Mouse (Mus musculus) liver, embryonic 15.5 days (tissue): ENCODE results near the gene Pfdn2. TPM values are rescaled to one million over a fixed set of nuclear protein-coding genes. Genes with fewer than 3 reads are reported as not detected.

Source experiments
- polyA plus RNA-seq: library from polyadenylated mRNA; unstranded; fragments of >200 nt; fragmentation: Nextera tagmentation; extraction: Ambion mirVana; gene quantifications from 2 replicates; pipeline ENCODE4 v1.2.1, GENCODE M21; 2015

Pfdn2 gene
- polyA plus RNA-seq, 1 experiment from 2014 or later: 37.5 TPM

Other genes with a start within 250 kb of the Pfdn2 start
- gene Cfap126, start 231.8 kb upstream of the Pfdn2 start, polyA plus RNA-seq: 1.7 and 2.6 TPM in 2 replicates
- 149 and 158 TPM in 2 replicates for gene Sdhc, start 195.1 kb upstream of the Pfdn2 start, polyA plus RNA-seq
- gene Mpz, start 195.0 kb upstream of the Pfdn2 start, polyA plus RNA-seq: not detected in 2 replicates
- gene Pcp4l1, start 149.4 kb upstream of the Pfdn2 start, polyA plus RNA-seq: 1.7 and 2.1 TPM in 2 replicates
- gene Nr1i3, start 131.7 kb upstream of the Pfdn2 start, polyA plus RNA-seq: 1.1 and 1.5 TPM in 2 replicates
- 15.8 and 16.2 TPM in 2 replicates for gene Tomm40l, start 123.2 kb upstream of the Pfdn2 start, polyA plus RNA-seq
- gene Apoa2, start 120.6 kb upstream of the Pfdn2 start, polyA plus RNA-seq: 6,467 and 6,641 TPM in 2 replicates
- gene Fcer1g, start 111.3 kb upstream of the Pfdn2 start, polyA plus RNA-seq: 115 and 118 TPM in 2 replicates
- gene Adamts4, start 95.2 kb upstream of the Pfdn2 start, polyA plus RNA-seq: 0.58 and 0.60 TPM in 2 replicates
- 137 and 144 TPM in 2 replicates for gene Ndufs2, start 94.3 kb upstream of the Pfdn2 start, polyA plus RNA-seq
- gene B4galt3, start 75.3 kb upstream of the Pfdn2 start, polyA plus RNA-seq: 21.9 and 23.5 TPM in 2 replicates
- 214 and 226 TPM in 2 replicates for gene Ppox, start 64.5 kb upstream of the Pfdn2 start, polyA plus RNA-seq
- gene Usp21, start 57.7 kb upstream of the Pfdn2 start, polyA plus RNA-seq: 24.9 and 28.5 TPM in 2 replicates
- 40.6 and 41.4 TPM in 2 replicates for gene Ufc1, start 50.6 kb upstream of the Pfdn2 start, polyA plus RNA-seq
- 18.6 and 20.1 TPM in 2 replicates for gene Dedd, start 16.5 kb upstream of the Pfdn2 start, polyA plus RNA-seq
- 33.1 and 39.1 TPM in 2 replicates for gene Nit1, start within 50 bp of the Pfdn2 start, polyA plus RNA-seq
- gene Klhdc9, start 15.1 kb downstream of the Pfdn2 start, polyA plus RNA-seq: 0.21 and 0.33 TPM in 2 replicates
- 0.07 and 0.18 TPM in 2 replicates for gene Nectin4, start 24.4 kb downstream of the Pfdn2 start, polyA plus RNA-seq
- 5.0 and 5.3 TPM in 2 replicates for gene Arhgap30, start 43.3 kb downstream of the Pfdn2 start, polyA plus RNA-seq
- 18.6 and 21.3 TPM in 2 replicates for gene Usf1, start 65.6 kb downstream of the Pfdn2 start, polyA plus RNA-seq
- gene Tstd1, start 73.2 kb downstream of the Pfdn2 start, polyA plus RNA-seq: 2.1 and 2.5 TPM in 2 replicates
- gene F11r, start 91.9 kb downstream of the Pfdn2 start, polyA plus RNA-seq: 29.7 and 32.8 TPM in 2 replicates
- 3.3 and 3.5 TPM in 2 replicates for gene Alyref2, start 157.8 kb downstream of the Pfdn2 start, polyA plus RNA-seq
- gene Itln1, start 189.6 kb downstream of the Pfdn2 start, polyA plus RNA-seq: not detected in 2 replicates
- gene Cd244a, start 213.5 kb downstream of the Pfdn2 start, polyA plus RNA-seq: 0.38 and 0.59 TPM in 2 replicates